Mouse (Mus musculus): ENCODE results near the gene Nav2. TPM values are rescaled to one million over a fixed set of nuclear protein-coding genes. Genes with fewer than 3 reads are reported as not detected.

Nav2 gene
- total and polyA plus RNA-seq, 3 experiments: under 0.01 TPM; not detected in 2

- in situ Hi-C loops (cut with MboI; ENCODE audit: low pct_ligation_motif_present, low pct_unique_long_range_greater_than_20kb, low sequenced_read_pairs): no loop called here
- Histone ChIP-seq H3K9me3 (replicated peaks; ENCODE audit: low read length) (no peaks in the 10 kb centered on the region), H3K9ac (ENCODE audit: insufficient read depth, low read depth) (no peak overlapping the region), H3K27me3 (replicated peaks) (peaks cover 78% of the 10 kb centered on the region), H3K79me2 (replicated peaks; ENCODE audit: control insufficient read depth, extremely low read depth, insufficient read depth, poor library complexity, severe bottlenecking) (no peaks in the 10 kb centered on the region), H3K4me1 (ENCODE audit: control insufficient read depth in 1 of 2, insufficient read depth in 2 of 2) (no peaks in the 10 kb centered on the region), H3K4me3 (replicated peaks in 1 of 3; ENCODE audit: low read depth in 2 of 3, low read length in 2 of 3, poor library complexity in 1 of 3) (no peak overlapping the region), H3K36me3 (replicated peaks in 1 of 2; ENCODE audit: control insufficient read depth in 1 of 2, insufficient read depth in 1 of 2, low read length in 1 of 2) (no peaks in the 10 kb centered on the region), H3K27ac (ENCODE audit: insufficient read depth, low read depth) (no peak overlapping the region), H3K4me2 (ENCODE audit: insufficient read depth, low read depth, poor library complexity, severe bottlenecking) (no peak overlapping the region)
- no peak for DNase-seq (ENCODE audit: extremely low read depth)
- TF ChIP-seq ZNF384 (IDR thresholded peaks at IDR 0.05; ENCODE audit: low read depth, low read length) (no peak), HCFC1 (IDR thresholded peaks at IDR 0.05; ENCODE audit: low read depth, low read length) (no peak), CHD1 (IDR thresholded peaks at IDR 0.05; ENCODE audit: low read depth, low read length) (no peak), ZKSCAN1 (IDR thresholded peaks at IDR 0.05; ENCODE audit: borderline replicate concordance, low read depth, low read length) (no peak), ZMIZ1 (IDR thresholded peaks at IDR 0.05; ENCODE audit: low read depth, low read length) (no peak), BHLHE40 (IDR thresholded peaks at IDR 0.05; ENCODE audit: low read depth, low read length) (no peak), JUND (conservative IDR thresholded peaks at IDR 0.05; ENCODE audit: low read depth, low read length) (no peak), GABPA (IDR thresholded peaks at IDR 0.05; ENCODE audit: insufficient replicate concordance, low read depth, low read length) (no peak), NELFE (IDR thresholded peaks at IDR 0.05; ENCODE audit: low read depth, low read length) (no peak), CTCF (conservative IDR thresholded peaks at IDR 0.05 in 1 of 2, IDR thresholded peaks at IDR 0.05 in 1 of 2; ENCODE audit: low read depth in 2 of 2, low read length in 2 of 2) (no peak), JUN (IDR thresholded peaks at IDR 0.05; ENCODE audit: insufficient read depth, low read depth, low read length) (no peak), EP300 (IDR thresholded peaks at IDR 0.05; ENCODE audit: low read length) (no peak), UBTF (IDR thresholded peaks at IDR 0.05; ENCODE audit: low read depth, low read length) (no peak)
- dilution Hi-C loops (cut with MboI; ENCODE audit: extremely low pct_ligation_motif_present, extremely low pct_unique_long_range_greater_than_20kb, low sequenced_read_pairs): no loop called here
These were observed 166.9 kb downstream of the Nav2 start for GRCm38 (mm10) chr7:49075333-49075934.

GRCm38 (mm10) chr7:49076283-49076694 lies 167.8 kb downstream of the Nav2 start:
- DNase-seq (ENCODE audit: extremely low read depth): no peak
- peaks cover 78% of the 10 kb centered on the region for H3K27me3 ChIP-seq (replicated peaks)
- H3K27ac ChIP-seq (ENCODE audit: insufficient read depth, low read depth): no peak overlapping the region
- dilution Hi-C loops (cut with MboI; ENCODE audit: extremely low pct_ligation_motif_present, extremely low pct_unique_long_range_greater_than_20kb, low sequenced_read_pairs): no loop called here
- no peaks in the 10 kb centered on the region for H3K36me3 ChIP-seq (replicated peaks in 1 of 2; ENCODE audit: control insufficient read depth in 1 of 2, insufficient read depth in 1 of 2, low read length in 1 of 2)
- TF ChIP-seq NRF1 (IDR thresholded peaks at IDR 0.05; ENCODE audit: low read depth, low read length) (no peak), MAZ (IDR thresholded peaks at IDR 0.05; ENCODE audit: low read depth, low read length) (no peak), SMC3 (IDR thresholded peaks at IDR 0.05; ENCODE audit: low read depth, low read length) (no peak), UBTF (IDR thresholded peaks at IDR 0.05; ENCODE audit: low read depth, low read length) (no peak), NELFE (IDR thresholded peaks at IDR 0.05; ENCODE audit: low read depth, low read length) (no peak), GABPA (IDR thresholded peaks at IDR 0.05; ENCODE audit: insufficient replicate concordance, low read depth, low read length) (no peak), EP300 (IDR thresholded peaks at IDR 0.05; ENCODE audit: low read length) (no peak), MYC (IDR thresholded peaks at IDR 0.05; ENCODE audit: low read depth, low read length) (no peak), JUND (conservative IDR thresholded peaks at IDR 0.05; ENCODE audit: low read depth, low read length) (no peak), IRF4 (IDR thresholded peaks at IDR 0.05; ENCODE audit: low read depth, low read length) (no peak), MEF2A (IDR thresholded peaks at IDR 0.05; ENCODE audit: borderline replicate concordance, low read depth, low read length) (no peak), E2F4 (IDR thresholded peaks at IDR 0.05; ENCODE audit: insufficient replicate concordance, low read depth, low read length) (no peak), JUN (IDR thresholded peaks at IDR 0.05; ENCODE audit: insufficient read depth, low read depth, low read length) (no peak), ELF1 (IDR thresholded peaks at IDR 0.05; ENCODE audit: low read depth, low read length) (no peak), ZKSCAN1 (IDR thresholded peaks at IDR 0.05; ENCODE audit: borderline replicate concordance, low read depth, low read length) (no peak), HCFC1 (IDR thresholded peaks at IDR 0.05; ENCODE audit: low read depth, low read length) (no peak), POLR2A (IDR thresholded peaks at IDR 0.05; ENCODE audit: low read depth, low read length) (no peak)
- H3K4me1 ChIP-seq (ENCODE audit: control insufficient read depth in 1 of 2, insufficient read depth in 2 of 2): no peaks in the 10 kb centered on the region
- no peaks in the 10 kb centered on the region for H3K9me3 ChIP-seq (replicated peaks; ENCODE audit: low read length)
- H3K79me2 ChIP-seq (replicated peaks; ENCODE audit: control insufficient read depth, extremely low read depth, insufficient read depth, poor library complexity, severe bottlenecking): no peaks in the 10 kb centered on the region
- H3K4me3 ChIP-seq (replicated peaks in 1 of 3; ENCODE audit: low read depth in 2 of 3, low read length in 2 of 3, poor library complexity in 1 of 3): no peak overlapping the region
- H3K9ac ChIP-seq (ENCODE audit: insufficient read depth, low read depth): no peak overlapping the region
- no peak overlapping the region for H3K4me2 ChIP-seq (ENCODE audit: insufficient read depth, low read depth, poor library complexity, severe bottlenecking)
- in situ Hi-C loops (cut with MboI; ENCODE audit: low pct_ligation_motif_present, low pct_unique_long_range_greater_than_20kb, low sequenced_read_pairs): no loop called here
